Mouse (Mus musculus): ENCODE data around the gene Ttc7b. TPM values are rescaled to one million over a fixed set of nuclear protein-coding genes. Genes with fewer than 3 reads are reported as not detected.

The Ttc7b gene
- polyA plus RNA-seq, 1 experiment = 18.2 TPM

- H3K36me3 ChIP-seq (ENCODE audit: control insufficient read depth, insufficient read depth) = no peaks in the 10 kb centered on the region
- no peaks in the 10 kb centered on the region for H3K79me2 ChIP-seq (ENCODE audit: control insufficient read depth, insufficient read depth)
- H3K4me2 ChIP-seq (ENCODE audit: low read depth) = no peak overlapping the region
- H3K27me3 ChIP-seq (ENCODE audit: control insufficient read depth, insufficient read depth, insufficient read length) = no peaks in the 10 kb centered on the region
- H3ac ChIP-seq (ENCODE audit: control insufficient read depth, insufficient read length) = no peak overlapping the region
- no peak overlapping the region for H3K4me3 ChIP-seq
- TF ChIP-seq TCF12 (IDR thresholded peaks at IDR 0.05; ENCODE audit: insufficient read depth, poor library complexity, severe bottlenecking) (no peak), MYOD1 (IDR thresholded peaks at IDR 0.05; ENCODE audit: control insufficient read depth in 1 of 3, insufficient read length in 2 of 3, low read depth in 2 of 3) (peak in 2 of 3 experiments; percentile 29 to 75)
Measured at GRCm38 (mm10) chr12:100307501-100308260, 212.9 kb downstream of the Ttc7b start.

- TF ChIP-seq SRF (IDR thresholded peaks at IDR 0.05; ENCODE audit: control insufficient read depth, insufficient read length, low read depth) (no peak), USF1 (IDR thresholded peaks at IDR 0.05; ENCODE audit: low read depth) (no peak), REST (IDR thresholded peaks at IDR 0.05; ENCODE audit: insufficient read depth, insufficient read length) (no peak), POLR2A (IDR thresholded peaks at IDR 0.05; ENCODE audit: insufficient read length, low read depth) (no peak), POLR2AphosphoS2 (IDR thresholded peaks at IDR 0.05; ENCODE audit: insufficient read length, low read depth) (no peak), E2F4 (IDR thresholded peaks at IDR 0.05; ENCODE audit: insufficient read depth) (no peak), TCF3 (IDR thresholded peaks at IDR 0.05; ENCODE audit: insufficient read length, low read depth) (no peak), MYOG (IDR thresholded peaks at IDR 0.05; ENCODE audit: control insufficient read depth in 1 of 3, insufficient read depth in 1 of 3, insufficient read length in 2 of 3, low read depth in 2 of 3) (peak in 1 of 3 experiments; percentile 36), MYOD1 (IDR thresholded peaks at IDR 0.05; ENCODE audit: control insufficient read depth in 1 of 3, insufficient read length in 2 of 3, low read depth in 2 of 3) (peak in 1 of 3 experiments; percentile 50), TCF12 (IDR thresholded peaks at IDR 0.05; ENCODE audit: insufficient read depth, poor library complexity, severe bottlenecking) (no peak), CEBPB (IDR thresholded peaks at IDR 0.05; ENCODE audit: insufficient read depth, poor library complexity, severe bottlenecking) (no peak), MAX (IDR thresholded peaks at IDR 0.05; ENCODE audit: low read depth) (no peak)
Measured at GRCm38 (mm10) chr12:100306336-100306735, 214.3 kb downstream of the Ttc7b start.

GRCm38 (mm10) chr12:100305051-100305673 lies 215.5 kb downstream of the Ttc7b start:
- Histone ChIP-seq H3K36me3 (ENCODE audit: control insufficient read depth, insufficient read depth) (no peaks in the 10 kb centered on the region), H3K4me3 (no peak overlapping the region), H3K4me2 (ENCODE audit: low read depth) (no peak overlapping the region), H3K27me3 (ENCODE audit: control insufficient read depth, insufficient read depth, insufficient read length) (no peaks in the 10 kb centered on the region), H3K79me2 (ENCODE audit: control insufficient read depth, insufficient read depth) (no peaks in the 10 kb centered on the region), H3ac (ENCODE audit: control insufficient read depth, insufficient read length) (no peak overlapping the region)
- TF ChIP-seq SRF (IDR thresholded peaks at IDR 0.05; ENCODE audit: control insufficient read depth, insufficient read length, low read depth) (no peak), USF1 (IDR thresholded peaks at IDR 0.05; ENCODE audit: low read depth) (no peak), POLR2A (IDR thresholded peaks at IDR 0.05; ENCODE audit: insufficient read length, low read depth) (no peak), TCF3 (IDR thresholded peaks at IDR 0.05; ENCODE audit: insufficient read length, low read depth) (no peak), POLR2AphosphoS2 (IDR thresholded peaks at IDR 0.05; ENCODE audit: insufficient read length, low read depth) (no peak), CEBPB (IDR thresholded peaks at IDR 0.05; ENCODE audit: insufficient read depth, poor library complexity, severe bottlenecking) (no peak), MYOG (IDR thresholded peaks at IDR 0.05; ENCODE audit: control insufficient read depth in 1 of 3, insufficient read depth in 1 of 3, insufficient read length in 2 of 3, low read depth in 2 of 3) (no peak), E2F4 (IDR thresholded peaks at IDR 0.05; ENCODE audit: insufficient read depth) (no peak), TCF12 (IDR thresholded peaks at IDR 0.05; ENCODE audit: insufficient read depth, poor library complexity, severe bottlenecking) (no peak), MAX (IDR thresholded peaks at IDR 0.05; ENCODE audit: low read depth) (no peak), MYOD1 (IDR thresholded peaks at IDR 0.05; ENCODE audit: control insufficient read depth in 1 of 3, insufficient read length in 2 of 3, low read depth in 2 of 3) (no peak), REST (IDR thresholded peaks at IDR 0.05; ENCODE audit: insufficient read depth, insufficient read length) (no peak)

More at GRCm38 (mm10) chr12:100306336-100306735, 214.3 kb downstream of the Ttc7b start:
- Histone ChIP-seq H3K4me3 (no peak overlapping the region), H3K4me2 (ENCODE audit: low read depth) (no peak overlapping the region), H3K36me3 (ENCODE audit: control insufficient read depth, insufficient read depth) (no peaks in the 10 kb centered on the region), H3K27me3 (ENCODE audit: control insufficient read depth, insufficient read depth, insufficient read length) (no peaks in the 10 kb centered on the region), H3ac (ENCODE audit: control insufficient read depth, insufficient read length) (no peak overlapping the region), H3K79me2 (ENCODE audit: control insufficient read depth, insufficient read depth) (no peaks in the 10 kb centered on the region)

GRCm38 (mm10) chr12:100304280-100304679 lies 216.3 kb downstream of the Ttc7b start:
- H3K4me2 ChIP-seq (ENCODE audit: low read depth) = no peak overlapping the region
- peak; percentile 97 for TF ChIP-seq TCF3 (IDR thresholded peaks at IDR 0.05; ENCODE audit: insufficient read length, low read depth)
- TF ChIP-seq E2F4 (IDR thresholded peaks at IDR 0.05; ENCODE audit: insufficient read depth) = no peak
- no peak for TF ChIP-seq POLR2AphosphoS2 (IDR thresholded peaks at IDR 0.05; ENCODE audit: insufficient read length, low read depth)
- peak; percentile 71 for TF ChIP-seq TCF12 (IDR thresholded peaks at IDR 0.05; ENCODE audit: insufficient read depth, poor library complexity, severe bottlenecking)
- peak in 2 of 3 experiments; percentile 87 to 98 for TF ChIP-seq MYOD1 (IDR thresholded peaks at IDR 0.05; ENCODE audit: control insufficient read depth in 1 of 3, insufficient read length in 2 of 3, low read depth in 2 of 3)
- TF ChIP-seq SRF (IDR thresholded peaks at IDR 0.05; ENCODE audit: control insufficient read depth, insufficient read length, low read depth) = no peak
- no peak for TF ChIP-seq USF1 (IDR thresholded peaks at IDR 0.05; ENCODE audit: low read depth)
- no peak for TF ChIP-seq REST (IDR thresholded peaks at IDR 0.05; ENCODE audit: insufficient read depth, insufficient read length)
- TF ChIP-seq MAX (IDR thresholded peaks at IDR 0.05; ENCODE audit: low read depth) = no peak
- peak; percentile 34 to 97 (median 90) for TF ChIP-seq MYOG (IDR thresholded peaks at IDR 0.05; ENCODE audit: control insufficient read depth in 1 of 3, insufficient read depth in 1 of 3, insufficient read length in 2 of 3, low read depth in 2 of 3)
- TF ChIP-seq CEBPB (IDR thresholded peaks at IDR 0.05; ENCODE audit: insufficient read depth, poor library complexity, severe bottlenecking) = no peak
- no peaks in the 10 kb centered on the region for H3K27me3 ChIP-seq (ENCODE audit: control insufficient read depth, insufficient read depth, insufficient read length)
- H3K4me3 ChIP-seq = no peak overlapping the region
- H3ac ChIP-seq (ENCODE audit: control insufficient read depth, insufficient read length) = no peak overlapping the region
- H3K79me2 ChIP-seq (ENCODE audit: control insufficient read depth, insufficient read depth) = no peaks in the 10 kb centered on the region
- no peaks in the 10 kb centered on the region for H3K36me3 ChIP-seq (ENCODE audit: control insufficient read depth, insufficient read depth)
